Mouse (Mus musculus) embryonic stem cell, embryonic (primary cell): ENCODE results near the gene Icosl.

Experiments used
- CTCF ChIA-PET, 4 experiments: fragments of 300-600 bp in 2 of 4; fragments of 350-600 bp in 2 of 4; sonication (Branson Sonifier 250); formaldehyde crosslinking; loops; one replicate each; lab custom pipeline; 2022; ENCODE audit warnings: inconsistent platforms in 2 of 4; lab: Charles Lee
- POLR2A ChIA-PET, 4 experiments: fragments of 300-600 bp in 2 of 4; fragments of 350-600 bp in 2 of 4; sonication (Branson Sonifier 250); formaldehyde crosslinking; loops; one replicate each; lab custom pipeline; 2022; ENCODE audit warnings: antibody characterized with exemption in 4 of 4, inconsistent platforms in 1 of 4; lab: Charles Lee

Icosl gene

DNA sequence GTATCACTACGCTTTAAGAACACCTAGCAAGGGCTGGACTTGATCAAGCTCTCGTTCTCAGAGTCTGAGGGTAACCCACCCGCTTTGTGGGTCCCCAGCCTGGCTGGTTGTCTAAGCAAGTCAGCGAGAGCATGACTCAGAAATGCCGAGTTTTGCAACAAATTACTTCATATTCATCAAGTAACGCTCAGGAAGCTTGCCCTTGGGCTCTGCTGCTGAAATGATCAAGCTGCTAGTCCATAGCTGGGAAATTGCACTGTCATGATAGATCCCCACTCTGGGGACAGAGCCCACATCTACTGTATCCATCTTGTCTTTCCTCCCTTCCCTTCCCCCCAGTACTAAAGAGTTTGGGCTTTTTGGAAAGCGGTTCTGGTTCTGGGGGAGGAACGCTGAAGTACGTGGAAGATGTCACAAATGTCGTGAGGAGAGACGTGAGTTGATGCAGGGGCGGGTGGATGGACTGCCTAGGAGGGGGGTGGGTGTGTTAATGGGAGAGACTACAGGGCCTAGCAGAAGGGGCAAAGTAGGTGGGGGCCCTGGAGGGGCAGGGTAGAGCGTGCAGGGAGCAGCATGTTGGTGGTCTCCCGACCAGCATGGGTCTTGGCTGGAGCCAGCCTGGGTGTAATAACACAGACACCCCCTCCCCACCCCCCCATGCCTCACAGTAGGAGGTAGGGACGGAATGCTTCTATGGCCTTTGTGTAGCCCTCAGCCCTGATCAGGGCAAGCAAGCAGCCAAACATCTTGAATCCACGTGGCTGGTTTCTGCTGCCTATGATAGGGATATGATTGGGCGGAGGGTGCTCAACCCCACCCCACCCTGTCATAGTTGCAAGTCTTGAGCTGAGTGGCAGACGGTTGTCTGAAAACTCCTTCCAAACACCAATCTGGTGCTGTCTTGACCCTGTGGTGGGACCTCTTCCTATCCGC is 14.2 kb upstream of the Icosl start:
- ChIA-PET POLR2A (interaction anchor here in 3 of 4 experiments (0.5 to 1.7 kb wide), 16 partner anchors 14 to 1726 kb away, joined by 3 to 7 read pairs (median 4); partner anchors contain the start of genes Icosl (in 2 of the 3), Pfkl (in 2 of the 3) and D10Jhu81e (in 1 of the 3)), CTCF (interaction anchor here in 1 of 4 experiments (0.7 kb wide), 1 partner anchor 12 kb away, joined by 3 read pairs; no protein-coding TSS in a partner anchor)

DNA sequence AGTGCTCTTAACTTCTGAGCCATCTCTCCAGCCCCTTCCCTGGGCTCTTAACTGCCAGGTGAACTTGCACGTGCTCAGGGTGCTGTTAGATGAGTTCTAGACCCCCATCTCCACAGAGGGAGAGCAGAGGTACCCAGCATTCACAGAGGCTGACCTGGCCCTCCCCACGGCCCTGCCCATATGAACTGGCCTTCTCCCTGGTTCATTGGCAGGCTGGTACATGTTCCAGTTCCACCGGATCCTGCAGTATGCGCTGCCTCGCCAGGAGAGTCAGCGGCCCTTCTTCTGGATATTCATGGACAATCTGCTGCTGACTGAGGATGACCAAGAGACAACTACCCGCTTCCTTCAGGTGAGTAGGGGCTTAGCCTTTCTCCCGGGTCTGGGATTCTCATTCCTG is 12.0 kb upstream of the Icosl start:
- POLR2A ChIA-PET = interaction anchor here in 1 of 4 experiments (0.9 kb wide), 1 partner anchor 12 kb away, joined by 3 read pairs; the partner anchor contains the start of gene Icosl

DNA sequence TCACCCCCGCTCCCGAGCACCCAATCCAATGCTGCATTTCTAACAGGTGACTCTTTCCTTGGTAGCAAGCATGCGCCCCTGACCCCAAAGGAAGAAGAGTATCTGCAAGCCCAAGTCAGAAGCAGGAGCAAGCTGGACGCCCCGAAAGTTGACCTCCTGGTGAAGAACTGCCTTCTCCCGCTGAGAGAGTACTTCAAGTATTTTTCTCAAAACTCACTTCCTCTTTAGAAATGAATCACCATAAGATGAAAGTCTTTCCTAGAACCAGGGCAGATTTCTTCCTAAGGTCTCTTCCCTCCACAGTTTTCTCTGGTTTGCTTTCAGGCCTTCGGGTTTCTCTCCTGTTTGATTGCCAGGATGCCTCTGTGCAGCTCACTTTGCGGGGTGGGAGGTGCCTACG is 6.0 kb upstream of the Icosl start:
- ChIA-PET POLR2A (no interaction called here), CTCF (interaction anchor here in 1 of 4 experiments (0.6 to 0.9 kb wide), 2 partner anchors 216 to 1861 kb away, joined by 3 read pairs; no protein-coding TSS in a partner anchor)

More for the DNA sequence above, 12.0 kb upstream of the Icosl start:
- CTCF ChIA-PET = no interaction called here

DNA sequence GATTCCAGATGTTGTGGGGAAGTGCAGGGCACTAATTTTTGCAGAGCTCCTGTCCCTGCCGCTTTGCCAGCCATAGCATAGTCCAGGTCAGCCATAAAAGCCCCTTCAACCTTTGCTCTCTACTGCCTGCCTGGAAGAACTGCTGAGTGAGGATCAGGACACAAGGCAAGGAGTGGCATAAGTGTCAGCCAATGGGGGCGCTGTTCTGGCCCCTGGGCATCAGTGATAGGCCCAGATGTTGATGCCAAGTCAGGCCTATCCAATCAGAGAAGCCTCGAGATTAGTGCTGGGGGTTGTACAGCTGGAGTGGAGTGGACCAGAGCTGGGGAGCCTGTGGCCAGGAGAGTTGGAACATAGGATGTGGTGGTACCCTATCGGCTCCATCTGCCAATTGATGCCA is 1.9 kb upstream of the Icosl start:
- CTCF ChIA-PET = no interaction called here
- POLR2A ChIA-PET = interaction anchor here in 1 of 4 experiments (0.6 kb wide), 2 partner anchors 19 to 141 kb away, joined by 3 to 7 read pairs; no protein-coding TSS in a partner anchor

DNA sequence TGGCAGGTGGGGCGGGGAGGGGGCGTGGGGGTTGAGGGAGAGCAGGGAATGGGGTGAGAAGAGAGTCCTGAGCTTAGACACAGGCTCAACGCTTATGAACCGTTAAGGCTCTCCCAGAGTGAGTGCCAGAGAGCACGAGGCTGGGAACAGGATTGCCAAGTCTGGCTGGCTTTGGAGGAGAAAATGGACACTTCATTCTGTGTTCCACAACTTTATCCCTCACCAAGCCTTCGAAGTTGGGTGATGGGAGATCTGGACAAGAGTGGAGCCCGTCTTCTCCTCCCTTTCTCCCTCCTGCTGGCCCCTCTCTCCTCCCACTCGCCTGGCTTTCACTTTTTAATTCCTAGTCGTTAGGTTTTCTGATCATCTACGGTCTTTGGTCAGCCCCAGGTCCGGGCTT is 561 bp upstream of the Icosl start:
- ChIA-PET POLR2A (interaction anchor here in 3 of 4 experiments (0.6 to 1.6 kb wide), 41 partner anchors 8 to 396 kb away, joined by 3 to 19 read pairs (median 4); partner anchors contain the start of genes Pfkl (in 3 of the 3), Pdxk (in 1 of the 3) and Pwp2 (in 1 of the 3)), CTCF (interaction anchor here in 2 of 4 experiments (0.5 to 1.3 kb wide), 11 partner anchors 9 to 419 kb away, joined by 3 to 5 read pairs (median 4); no protein-coding TSS in a partner anchor)

DNA sequence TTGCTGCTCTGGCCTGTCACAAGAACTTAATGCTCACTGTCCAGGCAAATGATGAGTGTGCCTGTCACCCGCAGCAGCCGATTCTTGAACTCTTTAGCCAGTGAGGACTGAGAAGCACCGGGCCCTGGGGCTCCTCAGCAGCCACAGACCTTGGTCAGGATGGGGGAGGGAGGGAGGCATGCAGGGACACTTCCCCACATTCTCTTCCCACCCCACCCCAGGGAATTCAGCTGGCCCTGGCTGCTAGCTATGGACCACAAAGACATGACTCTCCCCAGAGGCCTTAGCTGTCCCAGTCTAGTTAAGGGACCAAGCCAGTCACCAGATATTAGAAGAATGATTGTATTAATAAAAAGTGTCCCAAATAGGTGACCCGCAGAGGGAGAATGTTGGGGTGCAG is 5.0 kb downstream of the Icosl start:
- ChIA-PET CTCF (no interaction called here), POLR2A (interaction anchor here in 3 of 4 experiments (0.5 to 1.2 kb wide), 6 partner anchors 10 to 1767 kb away, joined by 3 to 4 read pairs (median 3); no protein-coding TSS in a partner anchor)

DNA sequence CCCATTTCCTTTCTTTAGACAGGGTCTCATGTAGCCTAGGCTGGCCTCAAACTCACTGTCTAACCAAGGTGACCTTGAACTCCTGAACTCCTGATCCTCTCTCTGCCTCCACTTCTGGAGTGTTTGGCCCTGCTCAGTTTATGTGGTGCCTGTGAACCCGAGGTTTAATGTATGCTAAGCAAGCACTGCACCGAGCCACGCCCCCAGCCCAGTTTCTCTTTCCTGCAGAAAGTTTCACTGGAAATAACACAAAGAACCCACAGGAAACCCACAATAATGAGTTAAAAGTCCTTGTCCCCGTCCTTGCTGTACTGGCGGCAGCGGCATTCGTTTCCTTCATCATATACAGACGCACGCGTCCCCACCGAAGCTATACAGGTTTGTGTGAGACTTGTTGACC is 5.9 kb downstream of the Icosl start:
- CTCF ChIA-PET = interaction anchor here in 1 of 4 experiments (0.6 kb wide), 1 partner anchor 747 kb away, joined by 3 read pairs; no protein-coding TSS in a partner anchor
- POLR2A ChIA-PET = interaction anchor here in 3 of 4 experiments (0.8 to 1.3 kb wide), 5 partner anchors 9 to 37 kb away, joined by 3 to 5 read pairs (median 3); no protein-coding TSS in a partner anchor

DNA sequence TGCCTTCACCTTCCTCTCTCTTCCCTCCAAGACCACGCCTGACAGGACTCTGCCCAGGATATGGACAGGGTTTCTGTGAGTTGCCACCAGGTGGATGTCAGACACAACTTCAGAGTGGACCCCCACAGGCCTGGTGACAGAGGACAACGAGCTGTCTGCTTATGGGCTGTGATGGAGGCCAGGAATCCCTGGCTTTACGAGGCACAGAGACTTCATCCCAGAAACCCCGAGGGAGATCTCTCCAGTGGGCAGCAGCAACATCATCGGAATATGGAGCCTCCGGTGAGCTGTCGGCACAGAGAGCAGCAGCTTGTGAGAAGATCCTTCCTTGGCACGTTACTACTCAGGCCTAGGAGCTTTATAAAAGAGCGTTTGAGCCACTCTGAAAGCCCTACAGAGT is 8.8 kb downstream of the Icosl start:
- ChIA-PET POLR2A (interaction anchor here in 2 of 4 experiments (0.7 to 1.8 kb wide), 8 partner anchors 9 to 843 kb away, joined by 3 to 7 read pairs (median 5); partner anchors contain the start of gene Icosl (in 2 of the 2)), CTCF (interaction anchor here in 3 of 4 experiments (0.6 to 1.2 kb wide), 6 partner anchors 9 to 1751 kb away, joined by 3 to 8 read pairs (median 4); partner anchors contain the start of gene Icosl (in 1 of the 3))

DNA sequence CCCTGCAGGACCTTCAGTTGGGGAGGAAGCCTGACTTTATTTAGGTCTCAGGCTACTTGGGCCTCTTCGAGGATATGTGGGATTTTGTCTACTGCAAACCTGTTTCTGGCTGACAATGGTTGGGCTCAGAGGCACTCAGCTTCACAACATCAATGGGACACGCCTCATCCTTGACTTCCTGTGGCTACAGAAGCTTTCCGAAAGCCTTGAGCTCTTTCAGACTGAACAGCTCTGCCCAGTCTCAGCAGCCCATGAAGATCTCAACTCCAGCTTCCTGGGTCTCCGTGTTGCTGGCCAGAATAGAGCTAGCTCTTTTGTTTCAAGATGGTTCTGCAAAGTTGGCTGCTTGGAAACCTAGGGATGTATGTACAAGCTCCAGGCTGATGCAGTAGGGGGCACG is 9.2 kb downstream of the Icosl start:
- ChIA-PET CTCF (interaction anchor here in 3 of 4 experiments (0.6 to 1.2 kb wide), 7 partner anchors 9 to 1752 kb away, joined by 3 to 8 read pairs (median 3); partner anchors contain the start of gene Icosl (in 1 of the 3)), POLR2A (interaction anchor here in 3 of 4 experiments (0.7 to 1.8 kb wide), 10 partner anchors 9 to 843 kb away, joined by 3 to 7 read pairs (median 4); partner anchors contain the start of genes Icosl (in 2 of the 3) and Cstb (in 1 of the 3))

DNA sequence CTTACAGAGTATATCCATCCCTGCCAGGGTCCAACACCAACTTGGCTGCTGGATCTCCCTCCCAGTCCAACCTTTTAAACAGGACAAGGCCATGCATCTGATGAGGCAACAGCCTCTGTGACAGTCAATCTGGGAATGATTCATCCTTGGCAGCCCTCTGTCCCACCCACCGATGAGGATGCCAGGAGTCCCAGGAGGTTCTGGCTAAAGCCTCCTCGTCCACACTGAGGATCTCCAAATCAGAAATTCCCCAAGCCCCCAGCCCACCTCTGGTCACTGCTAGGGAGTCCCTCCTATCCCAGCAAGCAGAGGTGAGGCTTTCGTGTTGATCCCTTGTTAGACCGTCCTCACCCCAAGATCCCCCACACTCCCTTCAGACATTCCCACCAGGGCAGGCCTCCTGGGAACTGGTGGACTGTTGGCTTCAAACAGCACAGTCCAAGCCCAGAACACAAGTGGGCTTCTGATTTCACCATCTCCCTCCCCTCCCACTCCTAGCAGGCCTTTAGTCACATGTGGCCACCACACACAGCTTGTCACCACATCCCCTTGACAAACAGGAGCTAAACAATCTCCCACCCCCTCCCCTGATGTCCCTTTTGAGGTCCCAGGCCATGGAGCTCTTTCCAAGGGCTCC is 11.0 kb downstream of the Icosl start:
- CTCF ChIA-PET = interaction anchor here in 1 of 4 experiments (0.6 kb wide), 1 partner anchor 798 kb away, joined by 3 read pairs; no protein-coding TSS in a partner anchor
- POLR2A ChIA-PET = interaction anchor here (0.6 to 1.3 kb wide), 4 partner anchors 11 to 473 kb away, joined by 3 to 4 read pairs (median 4); partner anchors contain the start of gene Icosl (in 2 of the 4)

DNA sequence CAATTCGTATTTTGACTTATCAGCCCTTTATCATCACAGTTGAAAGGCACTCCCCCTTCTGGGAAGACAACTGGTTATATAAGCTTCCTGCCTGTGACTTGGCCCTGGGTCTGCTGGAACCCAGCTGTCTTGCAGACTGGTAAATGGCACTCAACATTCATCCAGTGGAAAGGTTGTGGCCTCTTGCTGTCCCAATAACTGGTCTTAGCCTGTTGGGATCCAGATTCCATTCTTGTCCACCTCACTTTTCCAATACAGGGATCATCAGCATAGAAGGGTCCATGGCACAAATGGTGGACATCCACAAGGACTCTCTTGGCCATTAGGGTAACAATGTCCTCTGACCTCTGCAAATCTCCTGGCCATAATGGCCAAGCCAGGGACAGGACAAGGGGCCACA is 15.0 kb downstream of the Icosl start:
- POLR2A ChIA-PET = interaction anchor here in 3 of 4 experiments (0.6 to 1.4 kb wide), 8 partner anchors 8 to 178 kb away, joined by 3 to 4 read pairs (median 3); partner anchors contain the start of gene Pfkl (in 1 of the 3)
- CTCF ChIA-PET = no interaction called here

DNA sequence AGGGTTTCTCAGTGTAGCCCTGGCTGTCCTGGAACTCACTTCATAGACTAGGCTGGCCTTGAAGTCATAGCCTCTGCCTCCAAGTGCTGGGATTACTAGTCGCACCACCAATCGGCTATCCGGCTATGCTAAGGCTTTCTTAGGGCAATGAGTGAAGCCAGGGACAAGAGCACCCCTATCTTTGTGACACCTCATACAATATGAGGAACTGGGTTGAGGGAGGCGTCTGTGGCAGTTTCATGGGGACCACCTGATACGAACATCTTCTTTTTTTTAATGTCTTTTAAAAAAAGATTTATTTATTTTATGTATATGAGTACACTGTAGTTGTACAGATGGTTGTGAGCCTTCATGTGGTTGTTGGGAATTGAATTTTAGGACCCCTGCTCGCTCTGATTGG is 16.6 kb downstream of the Icosl start:
- ChIA-PET CTCF (no interaction called here), POLR2A (interaction anchor here in 1 of 4 experiments (1.0 to 1.3 kb wide), 2 partner anchors 11 to 17 kb away, joined by 3 read pairs; partner anchors contain the start of gene Icosl)

DNA sequence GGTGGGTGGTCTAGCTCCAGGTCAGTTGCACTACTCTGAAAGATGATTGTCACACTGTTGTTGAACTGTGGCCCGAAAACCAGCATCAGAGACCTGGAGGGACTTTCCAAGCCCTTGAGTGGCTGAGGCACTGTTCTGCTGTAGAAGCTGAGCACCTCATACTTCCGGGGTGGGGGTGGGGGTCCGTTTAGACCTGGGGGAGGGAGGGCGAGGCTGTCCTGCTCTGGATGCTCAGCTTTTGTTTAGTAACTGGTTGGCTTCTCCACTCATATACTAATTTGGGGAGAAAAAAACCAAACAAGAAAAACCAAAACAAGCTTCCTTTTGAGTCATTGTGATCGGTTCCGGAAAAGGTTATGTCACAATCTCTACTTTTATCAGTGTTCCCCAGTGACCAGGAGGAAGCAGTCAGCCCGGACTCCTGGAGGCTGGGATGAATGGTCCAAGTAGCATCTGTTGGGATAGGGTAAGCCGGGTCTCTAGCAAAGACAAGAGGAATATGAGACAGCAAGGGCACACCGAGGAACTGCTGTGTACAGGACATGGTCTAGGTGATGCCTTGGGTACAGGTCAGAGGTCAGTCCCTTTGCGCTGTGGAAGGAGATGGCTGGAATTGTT is 17.5 kb downstream of the Icosl start:
- POLR2A ChIA-PET = interaction anchor here in 1 of 4 experiments (1.3 kb wide), 1 partner anchor 10 kb away, joined by 3 read pairs; no protein-coding TSS in a partner anchor

DNA sequence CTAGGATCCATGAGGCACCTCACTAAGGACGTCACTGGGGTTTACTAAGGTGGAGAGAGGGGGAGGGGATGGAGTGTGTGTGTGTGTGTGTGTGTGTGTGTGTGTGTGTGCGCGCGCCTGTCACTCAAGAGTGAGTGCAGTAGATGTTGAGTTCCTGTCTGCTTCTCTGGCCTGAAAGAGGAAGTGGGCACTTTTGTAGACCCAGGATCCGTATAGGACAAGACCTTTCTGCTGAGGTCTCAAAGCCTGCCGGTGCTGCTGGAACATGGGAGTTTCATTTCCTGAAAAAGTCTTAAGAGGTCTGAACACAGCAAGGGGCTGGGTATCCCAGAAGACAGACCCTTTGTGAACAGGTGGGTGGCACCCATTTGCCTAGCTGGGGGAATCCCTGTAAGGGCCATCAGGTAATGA is 18.0 kb downstream of the Icosl start:
- CTCF ChIA-PET = no interaction called here
- POLR2A ChIA-PET = interaction anchor here in 2 of 4 experiments (1.3 to 1.9 kb wide), 2 partner anchors 9 to 10 kb away, joined by 3 to 6 read pairs; no protein-coding TSS in a partner anchor

More for the DNA sequence above, 17.5 kb downstream of the Icosl start:
- CTCF ChIA-PET = interaction anchor here in 2 of 4 experiments (0.5 kb wide), 2 partner anchors 31 to 632 kb away, joined by 3 to 4 read pairs; partner anchors contain the start of gene Casp14 (in 1 of the 2)

DNA sequence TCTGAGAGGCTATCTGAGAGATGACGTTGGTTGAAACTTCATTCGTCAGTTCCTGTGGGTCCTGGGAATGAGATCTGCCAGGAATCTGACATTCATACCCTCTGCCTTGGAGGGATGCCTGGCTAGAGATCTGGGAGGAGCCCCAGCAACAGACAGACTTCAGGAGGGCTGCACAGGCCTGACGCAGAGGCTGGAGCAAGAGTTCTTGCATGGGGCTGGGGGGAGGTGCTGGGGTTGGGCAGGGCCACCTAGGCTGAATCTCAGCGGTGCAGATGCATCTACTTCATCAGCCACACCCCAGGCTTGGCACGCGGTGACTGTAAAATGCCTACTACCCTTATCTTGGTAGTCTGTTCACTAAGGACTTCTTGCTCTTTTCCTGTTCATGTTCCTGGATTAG is 21.1 kb downstream of the Icosl start:
- POLR2A ChIA-PET = interaction anchor here in 1 of 4 experiments (0.7 kb wide), 1 partner anchor 14 kb away, joined by 3 read pairs; no protein-coding TSS in a partner anchor
- CTCF ChIA-PET = no interaction called here

DNA sequence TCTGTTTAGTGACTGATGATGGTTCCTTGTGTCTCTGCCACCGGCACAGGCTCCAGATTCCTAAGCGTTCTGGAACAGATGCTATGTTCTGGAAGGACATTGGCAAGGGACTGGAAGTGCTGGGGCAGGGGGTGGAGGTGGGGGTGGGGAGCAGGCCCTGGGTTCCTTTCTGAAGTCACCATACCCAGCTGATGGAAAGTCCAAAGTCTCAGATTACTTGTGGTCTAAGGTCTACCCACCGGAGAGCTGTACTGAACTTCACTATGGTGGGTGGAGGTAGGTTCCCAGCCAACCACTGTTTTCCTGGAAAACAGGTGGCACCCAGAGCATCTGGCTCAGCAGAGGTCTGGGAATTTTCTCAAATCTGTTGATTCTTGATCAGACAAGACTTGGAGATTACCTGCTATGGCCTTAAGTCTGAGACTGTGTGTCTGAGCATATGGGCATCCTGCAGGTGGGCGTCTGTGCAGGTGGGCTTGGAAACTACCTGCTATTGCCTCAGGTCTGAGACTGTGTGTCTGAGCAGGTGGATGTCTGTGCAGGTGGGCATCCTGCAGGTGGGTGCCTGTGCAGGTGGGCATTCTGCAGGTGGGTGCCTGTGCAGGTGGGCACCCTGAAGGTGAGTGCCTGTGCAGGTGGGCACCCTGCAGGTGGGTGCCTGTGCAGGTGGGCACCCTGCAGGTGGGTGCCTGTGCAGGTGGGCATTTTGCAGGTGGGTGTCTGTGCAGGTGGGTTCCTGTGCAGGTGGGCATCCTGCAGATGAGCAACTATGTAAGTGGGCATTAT is 21.8 kb downstream of the Icosl start:
- POLR2A ChIA-PET = interaction anchor here in 1 of 4 experiments (0.6 kb wide), 1 partner anchor 43 kb away, joined by 3 read pairs; no protein-coding TSS in a partner anchor
- CTCF ChIA-PET = no interaction called here
